Mouse (Mus musculus): ENCODE measurements around the gene Jmjd7.

DNA sequence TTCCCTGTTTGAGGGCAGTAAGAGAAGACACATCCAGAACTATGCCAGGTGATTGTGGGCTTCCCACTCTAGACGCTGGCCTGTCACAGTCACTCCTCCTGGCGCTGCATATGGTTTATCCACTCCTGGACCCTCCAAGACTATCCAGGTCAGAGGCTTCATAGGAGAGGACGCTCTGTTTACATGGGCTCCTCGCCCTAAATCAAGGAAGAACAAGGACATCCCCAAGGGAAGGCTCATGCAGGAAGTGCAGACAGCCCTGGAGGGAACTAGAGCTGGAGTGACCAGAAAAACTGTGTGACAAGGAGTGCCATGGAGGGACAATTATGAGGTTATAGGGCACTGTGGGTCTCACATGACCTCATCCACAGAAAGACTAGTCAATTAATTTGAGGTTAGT, 29.9 kb upstream of the Jmjd7 start:
- TF ChIP-seq POLR2A (IDR thresholded peaks at IDR 0.05; ENCODE audit: borderline replicate concordance, low read depth, low read length): no peak
- no peak for TF ChIP-seq CTCF (IDR thresholded peaks at IDR 0.05; ENCODE audit: low read depth, low read length)
